Mouse (Mus musculus): ENCODE measurements around the gene Rapgef1. TPM values are rescaled to one million over a fixed set of nuclear protein-coding genes. Genes with fewer than 3 reads are reported as not detected.

The Rapgef1 gene
- polyA plus RNA-seq (2012; rRNA removed; ENCODE audit: low replicate concordance): 75.0 and 85.4 TPM in 2 replicates

GRCm38 (mm10) chr2:29619484-29620300 is at the start of gene Rapgef1:
Rapgef1 (plus strand) TSS chr2:29619720.

GRCm38 (mm10) chr2:29751497-29751896 is 132.0 kb downstream of the Rapgef1 start, which contains the start of gene Gm13420:
Gm13420 (minus strand) TSS chr2:29751685.

GRCm38 (mm10) chr2:29787104-29787917 is 167.8 kb downstream of the Rapgef1 start, which contains the start of gene Coq4:
Coq4 (plus strand) TSS chr2:29787493.

GRCm38 (mm10) chr2:29787937-29788681 is 168.6 kb downstream of the Rapgef1 start, which contains the start of gene Trub2:
Trub2 (minus strand) TSS chr2:29788502.

Other genes starting within 250 kb of the Rapgef1 start
- 0.14 and 0.48 TPM in 2 replicates for gene Gm13420, start 132.0 kb downstream of the Rapgef1 start, polyA plus RNA-seq (2012; rRNA removed; ENCODE audit: low replicate concordance)
- not detected in 2 replicates for gene Gm13547, start 139.6 kb downstream of the Rapgef1 start, polyA plus RNA-seq (2012; rRNA removed; ENCODE audit: low replicate concordance)
- 28.0 and 112 TPM in 2 replicates for gene Coq4, start 167.8 kb downstream of the Rapgef1 start, polyA plus RNA-seq (2012; rRNA removed; ENCODE audit: low replicate concordance)
- gene Trub2, start 168.8 kb downstream of the Rapgef1 start, polyA plus RNA-seq (2012; rRNA removed; ENCODE audit: low replicate concordance): 80.3 and 102 TPM in 2 replicates
- gene Slc27a4, start 182.9 kb downstream of the Rapgef1 start, polyA plus RNA-seq (2012; rRNA removed; ENCODE audit: low replicate concordance): 41.1 and 50.7 TPM in 2 replicates
- 47.5 and 56.5 TPM in 2 replicates for gene Urm1, start 200.4 kb downstream of the Rapgef1 start, polyA plus RNA-seq (2012; rRNA removed; ENCODE audit: low replicate concordance)
- gene Cercam, start 249.4 kb downstream of the Rapgef1 start, polyA plus RNA-seq (2012; rRNA removed; ENCODE audit: low replicate concordance): 40.8 and 41.1 TPM in 2 replicates